Mouse (Mus musculus) olfactory bulb, adult 2 months (tissue): ENCODE results near the gene Ctla2a.

Source experiments
- CTCF ChIP-seq: fragments of 200-500 bp; IDR thresholded peaks from 2 replicates; pipeline ENCODE4 v1.5.1; 2012; ENCODE audit warnings: low read depth, mild to moderate bottlenecking, low read length, moderate library complexity; ENCODE audit not compliant: insufficient read depth
- POLR2A ChIP-seq: fragments of 200-500 bp; IDR thresholded peaks from 2 replicates; pipeline ENCODE4 v1.6.1; 2012; ENCODE audit warnings: mild to moderate bottlenecking, low read depth, low read length, moderate library complexity; ENCODE audit not compliant: insufficient read depth

DNA sequence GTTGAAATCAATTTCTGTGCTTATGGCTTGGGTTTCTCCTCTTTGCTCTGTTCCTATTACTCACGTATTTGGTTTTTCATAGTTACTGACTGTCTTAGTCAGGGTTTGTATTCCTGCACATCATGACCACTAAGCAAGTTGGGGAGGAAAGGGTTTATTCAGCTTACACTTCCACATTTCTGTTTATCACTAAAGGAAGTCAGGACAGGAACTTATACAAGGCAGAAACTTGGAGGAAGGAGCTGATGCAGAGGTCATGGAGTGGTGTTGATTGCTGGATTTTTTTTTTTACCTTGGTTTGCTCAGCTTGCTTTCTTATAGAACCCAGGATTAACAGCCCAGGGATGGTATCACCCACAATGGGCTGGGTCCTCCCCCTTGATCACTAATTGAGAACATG is 44.1 kb downstream of the Ctla2a start:
- TF ChIP-seq CTCF (no peak), POLR2A (no peak)
